Mouse (Mus musculus): ENCODE measurements around the gene Asic3.
"Not testable (repeated sequence)": the region's sequence is repeated elsewhere in the genome, so short reads cannot be mapped to it uniquely, and the experiment has no call there.

Asic3 gene

GRCm38 (mm10) chr5:24388246-24388915 is 24.8 kb upstream of the Asic3 start:
- DNase-seq (ENCODE audit: low spot score in 2 of 2), result no peak

DNA sequence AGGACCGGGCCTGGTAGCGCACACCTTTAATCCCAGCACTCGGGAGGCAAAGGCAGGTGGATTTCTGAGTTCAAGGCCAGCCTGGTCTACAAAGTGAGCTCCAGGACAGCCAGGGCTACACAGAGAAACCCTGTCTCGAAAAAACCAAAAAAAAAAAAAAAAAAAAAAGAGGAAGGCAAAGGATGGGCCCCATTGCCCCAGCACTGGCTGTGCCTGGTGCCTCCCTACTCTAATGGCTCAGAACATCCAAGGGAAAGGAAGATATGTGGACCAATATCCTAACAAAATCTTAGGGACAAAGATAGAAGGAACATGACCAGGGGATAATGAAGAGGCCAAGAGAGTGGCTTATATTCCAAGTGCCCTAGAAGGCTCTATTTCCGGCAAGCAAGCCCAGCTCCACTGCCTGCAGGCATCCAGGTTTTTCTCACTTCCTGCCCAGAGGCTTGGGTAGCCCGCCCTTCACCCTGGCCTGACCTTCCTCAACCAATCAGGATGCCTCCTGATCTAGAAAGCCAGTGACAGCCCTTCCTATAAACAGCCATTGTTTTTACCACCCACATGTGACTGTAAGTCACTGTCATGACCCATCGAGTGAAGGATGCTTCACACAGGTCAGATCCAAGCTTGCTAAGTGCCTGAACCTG is 24.1 kb upstream of the Asic3 start:
- DNase-seq (ENCODE audit: low spot score in 2 of 2), result no peak

- no peak for DNase-seq (ENCODE audit: low spot score in 2 of 2)
These were observed 23.6 kb upstream of the Asic3 start for GRCm38 (mm10) chr5:24389658-24390020.

DNA sequence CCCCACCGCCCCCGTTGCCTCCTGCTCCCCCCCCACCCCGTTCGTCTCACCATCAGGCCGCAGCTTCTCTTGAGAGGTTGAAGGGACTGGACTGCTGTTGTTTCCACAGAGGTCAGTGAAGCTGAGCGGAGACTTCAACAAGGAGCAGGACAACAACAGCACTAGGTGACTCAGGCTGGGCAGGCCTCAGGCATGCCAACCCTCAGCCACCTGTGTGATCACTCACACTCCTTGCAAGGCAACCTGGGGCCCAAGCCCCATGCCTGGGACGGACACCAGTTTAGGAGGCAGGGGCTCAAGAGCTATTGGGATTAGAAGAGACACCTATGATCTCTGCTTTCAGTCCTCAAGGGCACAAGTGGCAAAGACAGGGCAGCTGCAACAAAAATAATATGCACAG is 21.3 kb upstream of the Asic3 start, which contains the start of gene Atg9b:
Gene Atg9b (minus strand): TSS at position 280 of the 400 bp plus-strand sequence.
- DNase-seq (ENCODE audit: low spot score in 2 of 2), result no peak

- no peak for DNase-seq (ENCODE audit: low spot score in 2 of 2)
These were observed 20.5 kb upstream of the Asic3 start for GRCm38 (mm10) chr5:24392724-24393123.

- peak; percentile 90 to 93 for DNase-seq (ENCODE audit: low spot score in 2 of 2)
These were observed 19.7 kb upstream of the Asic3 start, which contains the start of gene Abcb8 for GRCm38 (mm10) chr5:24393392-24393997. TSS of gene Abcb8 (plus strand) at chr5:24393663.

- peak; percentile 97 to 98 for DNase-seq (ENCODE audit: low spot score in 2 of 2)
These were observed 18.9 kb upstream of the Asic3 start for GRCm38 (mm10) chr5:24394165-24394894.

GRCm38 (mm10) chr5:24396254-24396653 is 16.9 kb upstream of the Asic3 start:
- not testable (repeated sequence) for DNase-seq (ENCODE audit: low spot score in 2 of 2)

DNA sequence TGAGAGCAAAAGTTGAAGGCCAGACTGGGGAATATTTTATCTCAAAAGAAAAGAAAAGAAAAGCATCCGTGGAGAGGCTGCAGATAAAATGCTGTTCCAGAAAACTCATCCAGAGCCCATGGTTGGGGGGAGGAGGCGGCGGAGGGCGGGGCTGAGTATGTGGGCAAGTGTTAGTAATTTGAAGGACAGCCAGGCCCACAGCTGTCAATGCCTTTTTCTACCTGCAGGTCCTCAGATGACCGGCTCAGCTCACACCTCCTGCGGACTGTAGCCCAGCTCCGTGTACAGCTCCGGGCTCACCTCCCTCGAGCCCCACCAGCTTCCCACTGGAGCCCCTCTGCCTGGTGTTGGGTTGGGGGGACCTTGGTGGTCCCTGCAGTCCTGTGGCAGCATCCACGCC is 13.5 kb upstream of the Asic3 start:
- DNase-seq (ENCODE audit: low spot score in 2 of 2), result no peak

DNA sequence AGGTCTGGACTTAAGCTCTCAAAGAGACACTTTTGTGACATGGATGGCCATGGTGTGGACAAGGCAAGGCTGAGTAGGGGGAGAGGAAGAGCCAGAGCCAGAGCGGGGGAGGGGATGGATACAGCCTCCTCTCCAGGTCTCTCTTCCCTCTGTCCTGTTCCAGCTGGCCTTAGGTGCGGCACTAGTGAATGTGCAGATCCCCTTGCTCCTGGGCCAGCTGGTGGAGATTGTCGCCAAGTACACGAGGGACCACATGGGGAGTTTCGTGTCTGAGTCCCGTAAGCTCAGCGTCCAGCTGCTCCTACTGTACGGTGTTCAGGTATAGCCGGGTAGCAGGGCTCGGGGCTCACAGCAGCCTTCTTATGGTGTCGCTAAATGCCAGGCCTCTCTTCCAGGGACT is 12.8 kb upstream of the Asic3 start:
- DNase-seq (ENCODE audit: low spot score in 2 of 2), result no peak

- no peak for DNase-seq (ENCODE audit: low spot score in 2 of 2)
These were observed 12.1 kb upstream of the Asic3 start for GRCm38 (mm10) chr5:24400911-24401605.

- DNase-seq (ENCODE audit: low spot score in 2 of 2), result no peak
These were observed 11.2 kb upstream of the Asic3 start for GRCm38 (mm10) chr5:24401969-24402368.

DNA sequence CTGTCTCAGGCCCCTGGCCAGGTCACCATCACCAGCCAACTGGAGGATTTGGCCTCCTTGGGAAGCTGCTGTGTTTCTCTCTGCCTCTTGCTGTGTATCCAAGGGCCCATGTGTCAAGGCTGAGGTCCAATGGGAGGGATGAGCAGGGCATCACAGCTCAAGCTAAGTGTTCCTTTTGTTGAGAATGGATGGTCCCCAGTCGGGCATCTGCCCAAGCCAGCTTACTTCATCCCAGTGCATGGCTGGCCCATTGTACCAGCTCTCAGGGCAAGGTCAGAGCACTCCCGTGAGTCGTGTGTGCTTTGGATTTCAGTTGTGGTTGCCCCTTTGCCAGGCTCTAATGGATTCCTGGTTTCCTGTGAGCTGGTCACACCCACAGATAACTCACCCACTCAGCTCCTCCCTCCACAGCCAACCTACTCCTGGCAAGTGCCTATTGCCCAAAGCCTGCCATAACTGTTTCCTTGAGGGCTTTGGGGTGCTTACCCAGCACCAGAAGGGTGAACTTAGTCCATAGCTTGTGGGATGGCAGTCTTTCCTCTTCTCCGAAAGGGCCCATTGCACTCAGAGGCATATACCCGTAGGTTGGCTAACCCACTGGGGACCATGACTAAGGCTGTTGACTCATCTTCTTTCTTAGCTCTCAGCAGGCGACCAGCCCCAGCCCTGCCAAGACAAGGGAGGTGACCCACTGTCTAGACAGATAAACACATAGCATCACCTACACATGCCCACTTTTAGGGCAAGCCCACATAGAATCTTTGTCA is 8.4 kb upstream of the Asic3 start:
- no peak for DNase-seq (ENCODE audit: low spot score in 2 of 2)

- DNase-seq (ENCODE audit: low spot score in 2 of 2), result no peak
These were observed 7.8 kb upstream of the Asic3 start for GRCm38 (mm10) chr5:24405389-24405876.

- DNase-seq (ENCODE audit: low spot score in 2 of 2), result no peak
These were observed 4.5 kb upstream of the Asic3 start for GRCm38 (mm10) chr5:24408651-24409050.

GRCm38 (mm10) chr5:24409466-24409865 is 3.7 kb upstream of the Asic3 start:
- no peak for DNase-seq (ENCODE audit: low spot score in 2 of 2)

- no peak for DNase-seq (ENCODE audit: low spot score in 2 of 2)
These were observed 1.1 kb upstream of the Asic3 start for GRCm38 (mm10) chr5:24412063-24412462.

GRCm38 (mm10) chr5:24413938-24414337 is 746 bp downstream of the Asic3 start:
- DNase-seq (ENCODE audit: low spot score in 2 of 2), result no peak

DNA sequence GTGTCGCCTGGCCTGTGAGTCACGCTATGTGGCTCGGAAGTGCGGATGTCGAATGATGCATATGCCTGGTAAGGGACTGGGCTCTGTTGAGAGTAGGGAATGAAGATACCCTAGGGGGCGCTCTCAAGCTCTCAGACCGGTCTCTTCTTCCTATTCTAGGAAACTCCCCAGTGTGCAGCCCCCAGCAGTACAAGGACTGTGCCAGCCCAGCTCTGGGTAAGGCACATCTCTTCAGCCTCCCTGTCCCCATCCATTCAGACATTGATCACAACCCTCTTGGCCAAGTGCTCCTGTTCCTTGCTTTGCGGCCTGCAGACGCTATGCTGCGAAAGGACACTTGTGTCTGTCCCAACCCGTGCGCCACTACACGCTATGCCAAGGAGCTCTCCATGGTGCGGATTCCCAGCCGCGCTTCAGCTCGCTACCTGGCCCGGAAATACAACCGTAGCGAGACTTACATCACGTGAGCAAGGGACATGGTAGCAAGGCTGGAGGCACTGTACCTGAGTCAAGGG is 3.1 kb downstream of the Asic3 start:
- peak; percentile 66 to 75 for DNase-seq (ENCODE audit: low spot score in 2 of 2)

GRCm38 (mm10) chr5:24417587-24417986 is 4.4 kb downstream of the Asic3 start:
- DNase-seq (ENCODE audit: low spot score in 2 of 2), result no peak

DNA sequence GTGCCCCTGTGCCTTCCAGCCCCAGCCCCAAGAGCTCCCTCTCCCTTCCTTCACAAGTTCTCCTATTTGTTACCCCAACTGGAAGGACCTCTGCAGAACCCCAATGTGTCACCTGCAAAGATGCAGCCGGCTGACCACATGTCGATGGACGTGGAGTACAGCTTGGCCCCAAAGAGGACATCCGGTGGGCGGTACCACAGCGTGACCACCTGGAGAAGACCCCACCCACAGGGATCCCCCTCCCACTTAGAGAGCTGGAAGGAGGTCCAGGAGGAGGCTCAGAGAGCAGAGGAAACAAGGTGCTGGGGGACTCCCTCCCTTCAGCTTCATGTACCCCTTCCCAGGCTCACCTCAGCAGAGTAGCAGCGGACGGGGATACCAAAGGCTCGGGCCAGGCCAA is 7.2 kb downstream of the Asic3 start:
- no peak for DNase-seq (ENCODE audit: low spot score in 2 of 2)

Measured in right cerebral cortex, adult 2 months (tissue).